Mouse (Mus musculus): ENCODE measurements around the gene Hist1h2bh.
"Not testable (repeated sequence)": the region's sequence is repeated elsewhere in the genome, so short reads cannot be mapped to it uniquely, and the experiment has no call there.

The Hist1h2bh gene

GRCm38 (mm10) chr13:23573898-23574524 is 30.8 kb upstream of the Hist1h2bh start, which contains the start of the genes Hist1h2bf and Hist1h2ad:
TSS of gene Hist1h2bf (minus strand) at chr13:23574196.
TSS of gene Hist1h2ad (plus strand) at chr13:23574381.
- peak; percentile 68 to 76 for DNase-seq (ENCODE audit: low read depth in 2 of 2, low spot score in 2 of 2)

DNA sequence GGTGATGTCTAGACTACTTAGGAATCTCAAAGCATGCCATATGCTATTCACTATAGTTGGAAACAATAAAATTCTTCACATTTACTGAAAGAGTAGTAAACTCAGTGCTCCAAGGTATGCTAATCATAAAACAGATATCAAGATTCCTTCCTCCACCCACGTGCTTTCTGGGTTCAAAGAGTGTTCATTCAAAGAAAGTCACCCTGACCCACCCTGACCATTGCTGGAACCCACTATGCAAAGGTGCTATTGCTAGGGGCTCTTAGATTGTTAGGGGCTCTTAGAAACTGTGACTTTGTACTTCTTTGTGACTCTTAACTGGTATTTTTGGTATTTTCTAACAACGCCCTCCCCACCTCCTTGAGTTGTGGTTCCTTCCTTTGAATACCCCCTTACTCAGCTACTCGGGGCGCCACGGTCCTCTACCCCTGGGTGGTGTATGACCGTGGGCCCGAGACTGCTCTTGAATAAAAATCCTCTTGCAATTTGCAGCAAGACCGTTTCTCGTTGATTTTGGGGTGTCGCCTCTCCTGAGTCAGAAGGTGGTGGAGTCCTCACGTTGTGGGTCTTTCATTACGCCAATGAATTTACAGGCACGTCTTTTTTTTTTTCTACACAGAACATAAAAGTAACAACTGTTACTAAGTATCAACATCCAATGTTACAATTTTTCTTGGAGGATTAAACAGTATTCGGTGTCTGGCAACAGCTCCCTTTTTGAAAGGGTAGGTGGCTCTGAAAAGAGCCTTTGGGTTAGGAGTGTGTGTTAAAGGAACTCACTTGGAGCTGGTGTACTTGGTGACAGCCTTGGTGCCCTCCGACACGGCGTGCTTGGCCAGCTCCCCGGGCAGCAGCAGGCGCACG is 30.1 kb upstream of the Hist1h2bh start:
- DNase-seq (ENCODE audit: low read depth in 2 of 2, low spot score in 2 of 2): not testable (repeated sequence)

DNA sequence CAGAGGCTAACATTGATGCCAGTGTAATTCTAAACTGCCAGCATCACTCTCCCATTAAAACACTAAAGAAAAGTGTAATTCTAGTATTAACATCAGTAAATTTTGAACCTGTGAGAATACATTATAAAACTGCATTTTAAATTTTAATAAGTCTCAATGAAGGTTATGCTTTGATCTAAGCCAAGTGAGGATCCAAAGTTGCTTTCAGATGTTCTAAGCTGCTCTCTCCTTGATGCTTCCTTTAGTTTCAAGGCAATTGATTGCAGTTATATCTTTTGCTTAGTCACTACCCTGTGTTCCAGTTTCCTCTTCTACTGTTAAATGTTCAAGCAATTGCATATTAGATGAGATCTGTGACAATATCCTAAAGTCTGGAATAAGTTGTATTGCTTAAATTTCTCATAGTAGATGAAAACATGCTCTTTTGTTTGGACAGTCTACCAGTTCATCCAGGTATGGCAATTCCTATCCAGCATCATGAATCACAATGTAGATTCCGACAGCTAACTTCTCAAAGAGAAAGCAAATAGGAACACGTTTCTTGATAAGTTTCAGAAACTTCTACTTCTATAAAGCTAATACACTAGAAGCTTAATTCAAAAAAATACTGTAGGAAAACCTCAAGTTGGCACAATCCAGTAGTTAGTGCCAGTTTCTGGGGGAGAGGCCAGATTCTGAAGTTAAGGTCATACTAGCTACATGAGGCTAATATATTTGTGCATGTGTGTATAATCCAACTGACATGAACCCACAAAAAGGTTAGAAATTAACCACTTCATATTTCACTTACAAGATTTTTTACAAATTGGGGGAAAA is 29.2 kb upstream of the Hist1h2bh start:
- DNase-seq (ENCODE audit: low read depth in 2 of 2, low spot score in 2 of 2): no peak

GRCm38 (mm10) chr13:23571504-23572217 is 28.5 kb upstream of the Hist1h2bh start:
- DNase-seq (ENCODE audit: low read depth in 2 of 2, low spot score in 2 of 2): not testable (repeated sequence)

DNA sequence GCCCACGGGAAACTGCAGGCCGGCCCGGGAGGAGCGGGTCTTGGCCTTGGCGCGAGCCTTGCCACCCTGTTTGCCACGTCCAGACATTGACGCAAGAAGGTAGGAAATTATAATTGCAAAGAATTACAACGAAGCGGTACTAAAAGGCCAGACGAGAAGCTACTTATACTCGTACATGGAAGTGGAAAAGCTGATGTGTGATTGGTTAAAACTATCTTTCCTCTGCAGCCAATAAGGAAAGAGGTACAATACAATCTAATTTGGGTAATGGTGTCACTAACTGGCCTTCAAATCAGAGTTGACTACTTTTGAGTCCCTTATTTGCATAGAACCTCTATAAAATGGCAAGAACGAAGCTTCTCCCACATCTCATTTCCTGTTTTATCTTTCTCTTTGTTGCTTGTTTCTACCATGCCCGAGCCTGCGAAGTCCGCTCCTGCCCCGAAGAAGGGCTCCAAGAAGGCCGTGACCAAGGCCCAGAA is 27.9 kb upstream of the Hist1h2bh start, which contains the start of the genes Hist1h2ae and Hist1h2bg:
Gene Hist1h2ae (minus strand): TSS at position 199 of the 482 bp plus-strand sequence.
Gene Hist1h2bg (plus strand): TSS at position 375 of the 482 bp plus-strand sequence.
- peak; percentile 48 to 67 for DNase-seq (ENCODE audit: low read depth in 2 of 2, low spot score in 2 of 2)

GRCm38 (mm10) chr13:23570261-23571021 is 27.2 kb upstream of the Hist1h2bh start:
- DNase-seq (ENCODE audit: low read depth in 2 of 2, low spot score in 2 of 2): not testable (repeated sequence)

GRCm38 (mm10) chr13:23564482-23564881 is 21.3 kb upstream of the Hist1h2bh start:
- no peak for DNase-seq (ENCODE audit: low read depth in 2 of 2, low spot score in 2 of 2)

GRCm38 (mm10) chr13:23562699-23563462 is 19.7 kb upstream of the Hist1h2bh start:
- peak in 1 of 2 experiments; percentile 28 for DNase-seq (ENCODE audit: low read depth in 2 of 2, low spot score in 2 of 2)

DNA sequence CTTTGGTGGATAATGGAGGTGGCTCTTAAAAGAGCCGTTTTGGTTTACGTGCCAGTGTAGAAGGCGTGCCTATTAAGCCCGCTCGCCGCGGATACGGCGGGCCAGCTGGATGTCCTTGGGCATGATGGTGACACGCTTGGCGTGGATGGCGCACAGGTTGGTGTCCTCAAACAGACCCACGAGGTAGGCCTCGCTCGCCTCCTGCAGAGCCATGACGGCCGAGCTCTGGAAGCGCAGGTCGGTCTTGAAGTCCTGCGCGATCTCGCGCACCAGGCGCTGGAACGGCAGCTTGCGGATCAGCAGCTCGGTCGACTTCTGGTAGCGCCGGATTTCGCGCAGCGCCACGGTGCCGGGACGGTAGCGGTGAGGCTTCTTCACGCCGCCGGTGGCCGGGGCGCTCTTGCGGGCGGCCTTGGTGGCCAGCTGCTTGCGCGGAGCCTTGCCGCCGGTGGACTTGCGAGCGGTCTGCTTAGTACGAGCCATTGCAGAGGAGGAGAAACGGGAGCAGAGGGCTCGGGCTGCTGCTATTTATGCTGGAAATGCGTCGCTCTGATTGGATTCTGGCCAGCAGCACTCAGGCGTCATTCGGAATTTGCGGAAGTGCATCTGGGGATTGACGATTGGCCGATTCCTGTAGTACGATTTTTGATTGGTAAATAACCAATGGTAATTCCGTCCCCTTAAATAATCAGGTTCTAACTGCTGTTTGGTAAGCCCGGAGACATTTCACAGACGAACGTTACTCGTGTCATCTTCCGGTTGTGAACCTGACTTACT is 18.9 kb upstream of the Hist1h2bh start, which contains the start of gene Hist1h3e:
Gene Hist1h3e (minus strand): TSS at position 487 of the 777 bp plus-strand sequence.
- DNase-seq (ENCODE audit: low read depth in 2 of 2, low spot score in 2 of 2): peak; percentile 89 to 90

DNA sequence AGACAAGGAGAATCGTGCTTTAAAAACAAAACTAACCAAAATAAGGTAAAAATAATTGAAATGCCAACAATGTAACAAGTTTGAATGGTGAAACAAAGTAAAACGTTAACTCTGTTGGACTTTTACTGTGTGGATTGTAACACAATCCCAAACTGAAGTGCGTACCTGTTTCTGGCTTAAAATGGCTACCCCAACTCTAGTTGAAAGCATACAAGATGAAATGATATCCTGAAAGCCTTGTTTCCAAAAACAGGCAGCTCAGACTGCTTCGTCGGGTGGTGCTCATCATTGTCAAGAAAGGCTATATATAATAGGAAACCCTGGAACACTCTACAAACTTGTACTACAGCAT is 18.3 kb upstream of the Hist1h2bh start:
- DNase-seq (ENCODE audit: low read depth in 2 of 2, low spot score in 2 of 2): not testable (repeated sequence)

GRCm38 (mm10) chr13:23560699-23561098 is 17.5 kb upstream of the Hist1h2bh start:
- not testable (repeated sequence) for DNase-seq (ENCODE audit: low read depth in 2 of 2, low spot score in 2 of 2)

- no peak for DNase-seq (ENCODE audit: low read depth in 2 of 2, low spot score in 2 of 2)
Observed at GRCm38 (mm10) chr13:23556906-23557305, 13.7 kb upstream of the Hist1h2bh start.

- DNase-seq (ENCODE audit: low read depth in 2 of 2, low spot score in 2 of 2): peak; percentile 28 to 57
Observed at GRCm38 (mm10) chr13:23555839-23556416, 12.7 kb upstream of the Hist1h2bh start.

GRCm38 (mm10) chr13:23554925-23555838 is 12.0 kb upstream of the Hist1h2bh start:
- peak; percentile 30 to 57 for DNase-seq (ENCODE audit: low read depth in 2 of 2, low spot score in 2 of 2)

- DNase-seq (ENCODE audit: low read depth in 2 of 2, low spot score in 2 of 2): no peak
Observed at GRCm38 (mm10) chr13:23554393-23554792, 11.2 kb upstream of the Hist1h2bh start.

GRCm38 (mm10) chr13:23552962-23553361 is 9.8 kb upstream of the Hist1h2bh start, which contains the start of gene Hist1h1d:
TSS of gene Hist1h1d (plus strand) at chr13:23553262.
- DNase-seq (ENCODE audit: low read depth in 2 of 2, low spot score in 2 of 2): no peak

All from CD8-positive naive resting alpha-beta T cell, adult 2 months (primary cell).